Mouse (Mus musculus): ENCODE data around the gene Myh11. TPM values are rescaled to one million over a fixed set of nuclear protein-coding genes. Genes with fewer than 3 reads are reported as not detected.
"Not testable (repeated sequence)": the region's sequence is repeated elsewhere in the genome, so short reads cannot be mapped to it uniquely, and the experiment has no call there.

Myh11 gene
- polyA plus RNA-seq, 1 experiment from 2014 or later, result 0.18 TPM

DNA sequence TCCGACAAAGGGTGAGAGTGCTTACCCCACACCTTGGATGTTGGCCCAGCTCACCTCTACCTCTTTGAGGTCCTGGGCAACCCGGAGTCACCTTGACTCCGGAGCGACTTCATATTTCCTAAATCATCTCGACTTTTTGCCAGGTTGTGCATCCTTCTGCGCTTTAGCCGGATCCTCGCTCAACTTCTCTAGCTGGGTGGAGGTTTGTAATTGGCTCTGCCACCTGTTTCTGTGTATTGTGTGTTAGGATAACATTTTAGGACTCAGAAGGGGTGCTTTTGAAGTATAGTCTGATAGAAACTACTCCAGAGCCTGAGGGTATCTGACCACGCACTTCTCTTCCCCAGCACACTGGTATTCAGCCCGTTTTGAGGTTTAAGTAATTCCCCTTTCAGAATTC lies 127.4 kb downstream of the Myh11 start:
- Histone ChIP-seq H3K27ac (ENCODE audit: low read depth, low read length) (no peak overlapping the region), H3K4me1 (ENCODE audit: control insufficient read depth, insufficient read depth, low read length) (peaks cover 13% of the 10 kb centered on the region), H3K36me3 (ENCODE audit: control insufficient read depth, insufficient read depth, low read length) (peaks cover 1% of the 10 kb centered on the region; the same call in 1 of the 2 replicates), H3K4me3 (ENCODE audit: low read depth, low read length) (peak overlapping the region; percentile 77), H3K27me3 (ENCODE audit: control insufficient read depth, insufficient read depth, low read length) (no peaks in the 10 kb centered on the region), H3K4me2 (peak overlapping the region; percentile 69), H3K9ac (ENCODE audit: low read length) (peak overlapping the region; percentile 94), H3K9me3 (ENCODE audit: control insufficient read depth, low read length) (no peaks in the 10 kb centered on the region)
- 3% methylated on average over 10 of the region's 10 CpGs for WGBS
- ATAC-seq (ENCODE audit: low FRiP score) (no peak), DNase-seq (ENCODE audit: low spot score, missing footprints) (peak; percentile 92)

DNA sequence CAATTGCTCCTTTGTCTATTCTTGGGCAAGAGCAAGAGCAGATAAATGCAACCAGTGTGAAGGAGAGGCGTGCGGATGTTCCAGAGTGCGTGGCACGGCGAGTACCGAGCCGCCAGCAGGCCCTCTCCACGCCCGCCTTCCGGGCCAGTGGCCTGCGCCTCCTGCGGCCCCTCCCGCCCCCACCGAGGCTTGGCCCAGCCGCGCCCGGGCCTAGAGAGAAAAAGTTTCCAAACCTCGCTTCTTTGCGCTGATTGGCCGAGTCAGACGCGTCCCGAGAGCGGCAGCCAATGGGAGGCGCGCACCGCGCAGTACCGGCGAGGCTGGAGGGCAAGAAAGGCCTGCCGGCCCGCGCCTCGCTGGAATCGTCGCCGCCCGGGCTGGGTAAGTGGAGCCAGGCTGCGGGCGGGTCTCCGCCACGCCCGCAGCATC lies 128.2 kb downstream of the Myh11 start, which contains the start of the genes Nde1 and Marf1:
Gene Nde1, plus strand, starts transcription at position 288 of the 429 bp plus-strand sequence.
Gene Marf1, minus strand, starts transcription at position 364 of the 429 bp plus-strand sequence.
- under 1% methylated on average over 43 of the region's 43 CpGs for WGBS
- ATAC-seq (ENCODE audit: low FRiP score), result peak; percentile 89
- H3K27ac ChIP-seq (ENCODE audit: low read depth, low read length), result peak within 1 kb of the TSS; percentile 79

DNA sequence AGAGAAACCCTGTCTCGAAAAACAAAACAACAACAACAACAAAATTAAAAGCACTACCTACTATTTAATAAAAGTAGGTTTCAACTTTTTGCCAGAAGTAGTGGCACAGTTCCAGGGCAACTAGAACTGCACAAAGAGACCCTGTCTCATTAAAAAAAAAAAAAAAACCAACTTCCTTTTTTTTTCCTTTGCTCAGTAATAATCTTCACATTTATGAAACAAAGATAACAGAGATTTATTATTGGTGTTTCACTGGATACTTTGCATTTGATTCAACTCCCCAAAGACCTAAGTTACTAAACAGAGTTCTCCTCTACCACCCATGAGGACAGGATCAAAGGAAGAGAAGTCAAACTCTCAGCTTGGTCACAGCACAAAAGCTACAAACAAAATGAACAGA lies 130.2 kb downstream of the Myh11 start:
- Histone ChIP-seq H3K4me2 (no peak overlapping the region), H3K9ac (ENCODE audit: low read length) (no peak overlapping the region), H3K27me3 (ENCODE audit: control insufficient read depth, insufficient read depth, low read length) (no peaks in the 10 kb centered on the region), H3K4me3 (ENCODE audit: low read depth, low read length) (no peak overlapping the region), H3K9me3 (ENCODE audit: control insufficient read depth, low read length) (no peaks in the 10 kb centered on the region), H3K4me1 (ENCODE audit: control insufficient read depth, insufficient read depth, low read length) (peaks cover 22% of the 10 kb centered on the region), H3K36me3 (ENCODE audit: control insufficient read depth, insufficient read depth, low read length) (no peaks in the 10 kb centered on the region), H3K27ac (ENCODE audit: low read depth, low read length) (no peak overlapping the region)
- no peak for DNase-seq (ENCODE audit: low spot score, missing footprints)
- WGBS, result 73% methylated on average over 1 of the region's 1 CpGs
- ATAC-seq (ENCODE audit: low FRiP score), result no peak

More for the DNA sequence above, 128.2 kb downstream of the Myh11 start, which contains the start of the genes Nde1 and Marf1:
- no peaks in the 10 kb centered on the region for H3K36me3 ChIP-seq (ENCODE audit: control insufficient read depth, insufficient read depth, low read length)
- H3K4me1 ChIP-seq (ENCODE audit: control insufficient read depth, insufficient read depth, low read length), result peaks cover 18% of the 10 kb centered on the region
- peak within 1 kb of the TSS; percentile 94 for H3K9ac ChIP-seq (ENCODE audit: low read length)
- DNase-seq (ENCODE audit: low spot score, missing footprints), result peak; percentile 98
- no peaks in the 10 kb centered on the region for H3K9me3 ChIP-seq (ENCODE audit: control insufficient read depth, low read length)
- peak within 1 kb of the TSS; percentile 69 for H3K4me2 ChIP-seq
- peak within 1 kb of the TSS; percentile 77 for H3K4me3 ChIP-seq (ENCODE audit: low read depth, low read length)
- H3K27me3 ChIP-seq (ENCODE audit: control insufficient read depth, insufficient read depth, low read length), result no peaks in the 10 kb centered on the region

DNA sequence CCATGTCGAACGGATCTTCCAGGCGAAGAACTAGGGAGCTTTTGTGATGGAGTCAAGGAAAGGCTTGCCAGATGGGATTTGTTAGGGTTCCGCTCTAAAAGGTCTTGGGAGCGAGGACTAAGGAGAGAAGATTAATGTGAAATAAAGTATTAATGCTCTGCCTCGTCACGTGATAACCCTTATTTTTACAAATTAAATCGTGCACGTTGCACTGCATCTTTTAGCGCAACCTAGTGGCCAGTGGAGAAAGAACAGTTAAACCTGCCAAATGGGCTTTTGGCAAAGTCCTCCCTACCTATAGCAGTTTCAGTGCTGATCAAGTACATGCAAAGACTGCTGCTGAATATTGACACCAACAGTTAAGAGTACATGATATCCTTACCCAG lies 131.4 kb downstream of the Myh11 start:
- no peaks in the 10 kb centered on the region for H3K36me3 ChIP-seq (ENCODE audit: control insufficient read depth, insufficient read depth, low read length)
- H3K9me3 ChIP-seq (ENCODE audit: control insufficient read depth, low read length), result no peaks in the 10 kb centered on the region
- WGBS, result under 1% methylated on average over 10 of the region's 10 CpGs
- H3K27me3 ChIP-seq (ENCODE audit: control insufficient read depth, insufficient read depth, low read length), result no peaks in the 10 kb centered on the region
- H3K9ac ChIP-seq (ENCODE audit: low read length), result peak overlapping the region; percentile 82
- H3K27ac ChIP-seq (ENCODE audit: low read depth, low read length), result peak overlapping the region; percentile 93
- H3K4me3 ChIP-seq (ENCODE audit: low read depth, low read length), result peak overlapping the region; percentile 71
- H3K4me2 ChIP-seq, result peak overlapping the region; percentile 74
- peak; percentile 97 for DNase-seq (ENCODE audit: low spot score, missing footprints)
- peak; percentile 2; the same call in 1 of the 2 replicates for ATAC-seq (ENCODE audit: low FRiP score)
- H3K4me1 ChIP-seq (ENCODE audit: control insufficient read depth, insufficient read depth, low read length), result peaks cover 17% of the 10 kb centered on the region

DNA sequence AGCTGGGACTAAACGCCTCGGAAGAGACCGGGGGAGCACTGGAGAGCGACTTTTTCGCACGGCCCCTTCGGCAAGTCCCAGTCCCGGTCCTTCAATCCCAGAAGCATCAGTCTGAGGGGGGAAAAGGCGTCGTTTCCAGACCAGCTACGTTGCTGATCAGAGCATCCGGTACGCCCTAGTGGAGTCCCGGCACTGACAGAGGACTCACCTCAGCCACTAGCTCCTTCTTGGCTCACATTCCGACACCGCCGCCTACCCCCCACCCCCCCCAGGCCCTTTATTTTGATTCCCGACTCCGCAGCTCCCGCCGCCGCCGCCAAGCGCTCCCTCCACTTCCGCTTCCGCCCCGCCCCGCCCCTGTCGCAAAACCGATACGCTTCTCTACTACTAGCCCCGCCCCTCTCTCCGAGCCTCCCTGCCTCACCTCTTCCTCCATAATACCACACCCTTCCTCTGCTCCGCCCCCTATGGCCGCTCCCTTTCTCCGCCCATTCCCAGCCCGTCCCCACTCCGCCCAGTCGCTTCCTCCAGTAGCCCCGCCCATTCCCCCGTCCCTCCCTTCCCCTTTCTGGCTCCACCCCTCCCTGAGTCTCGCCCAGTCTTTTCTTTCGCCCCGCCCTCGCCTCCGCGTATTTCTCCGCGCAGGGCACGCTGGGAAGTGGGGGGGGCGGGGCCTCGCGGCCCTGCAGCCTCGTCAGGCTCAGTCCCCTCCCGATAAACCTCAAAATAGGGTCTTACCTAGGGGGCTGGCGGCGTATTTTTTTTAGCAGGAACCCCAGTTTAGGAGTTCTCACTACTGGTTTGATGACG lies 132.0 kb downstream of the Myh11 start:
- Histone ChIP-seq H3K4me2 (peak overlapping the region; percentile 78), H3K27ac (ENCODE audit: low read depth, low read length) (peak overlapping the region; percentile 93), H3K36me3 (ENCODE audit: control insufficient read depth, insufficient read depth, low read length) (no peaks in the 10 kb centered on the region), H3K4me3 (ENCODE audit: low read depth, low read length) (peak overlapping the region; percentile 71), H3K27me3 (ENCODE audit: control insufficient read depth, insufficient read depth, low read length) (no peaks in the 10 kb centered on the region), H3K9ac (ENCODE audit: low read length) (peak overlapping the region; percentile 82), H3K4me1 (ENCODE audit: control insufficient read depth, insufficient read depth, low read length) (peaks cover 13% of the 10 kb centered on the region), H3K9me3 (ENCODE audit: control insufficient read depth, low read length) (no peaks in the 10 kb centered on the region)
- peak; percentile 100 for DNase-seq (ENCODE audit: low spot score, missing footprints)
- WGBS, result under 1% methylated on average over 54 of the region's 58 CpGs
- peak; percentile 95 for ATAC-seq (ENCODE audit: low FRiP score)

DNA sequence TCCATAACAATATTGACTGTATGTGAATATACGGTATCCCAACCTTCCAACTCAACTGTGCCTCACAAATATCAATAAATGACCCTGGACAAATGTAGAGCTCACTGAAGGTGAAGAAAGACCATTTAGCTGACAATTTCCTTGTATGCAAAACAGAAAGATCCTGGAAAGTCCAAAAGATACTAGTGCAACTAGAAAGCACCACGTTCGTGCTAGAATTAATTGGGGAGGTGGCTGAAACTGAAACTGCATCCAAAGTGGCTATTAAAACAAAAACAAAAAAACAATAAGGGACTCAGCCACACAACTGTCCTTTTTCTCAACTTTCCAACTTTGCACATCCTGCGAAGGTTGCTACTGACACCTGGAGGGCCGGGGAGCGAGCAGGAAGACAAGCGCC lies 132.6 kb downstream of the Myh11 start:
- 13% methylated on average over 7 of the region's 7 CpGs for WGBS
- Histone ChIP-seq H3K27ac (ENCODE audit: low read depth, low read length) (peak overlapping the region; percentile 44; the same call in 1 of the 2 replicates), H3K4me1 (ENCODE audit: control insufficient read depth, insufficient read depth, low read length) (peaks cover 12% of the 10 kb centered on the region), H3K9me3 (ENCODE audit: control insufficient read depth, low read length) (no peaks in the 10 kb centered on the region), H3K9ac (ENCODE audit: low read length) (peak overlapping the region; percentile 81), H3K27me3 (ENCODE audit: control insufficient read depth, insufficient read depth, low read length) (no peaks in the 10 kb centered on the region), H3K4me3 (ENCODE audit: low read depth, low read length) (peak overlapping the region; percentile 71), H3K36me3 (ENCODE audit: control insufficient read depth, insufficient read depth, low read length) (no peaks in the 10 kb centered on the region), H3K4me2 (peak overlapping the region; percentile 78)
- DNase-seq (ENCODE audit: low spot score, missing footprints), result no peak
- ATAC-seq (ENCODE audit: low FRiP score), result no peak

DNA sequence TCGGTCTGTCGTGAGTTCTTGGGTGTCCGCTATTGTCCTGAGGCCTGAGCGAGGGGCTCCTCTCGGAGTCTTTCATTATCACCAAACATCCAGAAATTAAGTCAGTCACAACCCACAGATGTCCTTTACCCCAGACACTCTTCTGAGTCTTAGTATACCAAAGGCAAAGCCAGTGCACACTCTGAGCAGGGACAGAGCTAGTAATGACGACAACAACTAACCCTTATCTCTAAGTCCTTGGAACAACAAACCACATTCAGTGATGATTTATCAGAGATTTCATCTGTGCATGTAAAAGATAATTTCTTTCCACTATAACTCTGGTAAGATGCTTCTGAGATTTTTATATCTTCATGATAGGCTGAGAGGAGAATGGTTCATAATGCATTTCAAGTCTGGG lies 134.9 kb downstream of the Myh11 start:
- 91% methylated on average over 6 of the region's 6 CpGs for WGBS
- H3K4me1 ChIP-seq (ENCODE audit: control insufficient read depth, insufficient read depth, low read length), result peaks cover 9% of the 10 kb centered on the region

DNA sequence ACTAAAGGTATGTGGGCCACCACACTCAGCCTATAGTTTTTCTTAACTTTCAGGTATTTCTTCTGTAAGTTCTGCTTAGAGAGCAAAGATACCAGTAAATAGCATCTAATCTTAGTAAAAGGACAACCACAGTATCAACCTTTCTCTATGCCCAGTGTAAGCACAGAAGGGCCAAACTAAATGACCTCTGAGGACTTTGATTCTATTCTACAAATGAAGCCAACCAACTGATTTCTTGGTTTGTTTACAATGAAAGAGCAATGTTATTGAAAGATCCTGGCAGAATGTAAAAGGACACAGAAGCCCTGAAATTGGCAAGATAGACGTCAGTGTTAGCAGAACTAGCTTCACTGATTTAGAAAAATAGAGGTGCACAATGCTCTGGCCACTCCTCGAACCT lies 135.5 kb downstream of the Myh11 start:
- H3K27me3 ChIP-seq (ENCODE audit: control insufficient read depth, insufficient read depth, low read length); H3K4me1 ChIP-seq (ENCODE audit: control insufficient read depth, insufficient read depth, low read length); H3K36me3 ChIP-seq (ENCODE audit: control insufficient read depth, insufficient read depth, low read length); H3K9me3 ChIP-seq (ENCODE audit: control insufficient read depth, low read length); H3K27ac ChIP-seq (ENCODE audit: low read depth, low read length); H3K4me2 ChIP-seq; ATAC-seq (ENCODE audit: low FRiP score); DNase-seq (ENCODE audit: low spot score, missing footprints); H3K4me3 ChIP-seq (ENCODE audit: low read depth, low read length); H3K9ac ChIP-seq (ENCODE audit: low read length): not testable (repeated sequence)
- WGBS, result 80% methylated on average over 1 of the region's 2 CpGs

More for the DNA sequence above, 134.9 kb downstream of the Myh11 start:
- H3K36me3 ChIP-seq (ENCODE audit: control insufficient read depth, insufficient read depth, low read length), result peaks cover 4% of the 10 kb centered on the region
- ATAC-seq (ENCODE audit: low FRiP score), result no peak
- H3K27me3 ChIP-seq (ENCODE audit: control insufficient read depth, insufficient read depth, low read length), result no peaks in the 10 kb centered on the region
- H3K9me3 ChIP-seq (ENCODE audit: control insufficient read depth, low read length), result no peaks in the 10 kb centered on the region
- no peak overlapping the region for H3K9ac ChIP-seq (ENCODE audit: low read length)
- no peak overlapping the region for H3K4me3 ChIP-seq (ENCODE audit: low read depth, low read length)
- no peak overlapping the region for H3K27ac ChIP-seq (ENCODE audit: low read depth, low read length)
- DNase-seq (ENCODE audit: low spot score, missing footprints), result no peak
- no peak overlapping the region for H3K4me2 ChIP-seq

DNA sequence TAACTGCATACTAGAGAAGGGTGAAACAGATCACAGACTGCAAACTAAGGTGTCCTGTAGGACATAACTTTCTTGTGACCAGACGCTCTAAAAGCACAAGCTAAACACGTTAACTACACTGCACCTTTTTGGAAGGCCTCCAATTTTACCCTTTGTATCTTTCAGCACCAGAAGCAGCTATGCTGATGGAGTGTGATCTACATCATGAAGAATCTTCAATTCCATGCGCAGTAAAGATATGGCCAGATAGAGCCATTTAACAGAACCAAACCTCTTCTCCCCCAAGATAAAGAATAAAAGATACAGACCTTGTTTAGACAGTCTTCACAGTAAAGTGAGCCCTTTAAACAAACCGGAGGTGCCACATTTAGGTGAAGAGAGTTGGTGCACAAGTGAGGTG lies 139.5 kb downstream of the Myh11 start:
- WGBS, result 94% methylated on average over 4 of the region's 4 CpGs

More for the DNA sequence above, 139.5 kb downstream of the Myh11 start:
- Histone ChIP-seq H3K36me3 (ENCODE audit: control insufficient read depth, insufficient read depth, low read length) (peaks cover 5% of the 10 kb centered on the region), H3K9me3 (ENCODE audit: control insufficient read depth, low read length) (no peaks in the 10 kb centered on the region), H3K27me3 (ENCODE audit: control insufficient read depth, insufficient read depth, low read length) (no peaks in the 10 kb centered on the region), H3K4me1 (ENCODE audit: control insufficient read depth, insufficient read depth, low read length) (no peaks in the 10 kb centered on the region), H3K27ac (ENCODE audit: low read depth, low read length) (no peak overlapping the region), H3K4me3 (ENCODE audit: low read depth, low read length) (no peak overlapping the region), H3K9ac (ENCODE audit: low read length) (no peak overlapping the region), H3K4me2 (no peak overlapping the region)
- DNase-seq (ENCODE audit: low spot score, missing footprints) (no peak), ATAC-seq (ENCODE audit: low FRiP score) (no peak)
